Mouse (Mus musculus) urinary bladder, postnatal 36 days (tissue): ENCODE measurements at regions not wholly inside any gene's neighbourhood (a gene's known extent, or its start where the extent isn't known, plus 50 kb on each side); places are given as distances from the start of the nearest gene placed in this dataset.

Experiments
- DNase-seq, 2 experiments: peaks; one replicate each; pipeline ENCODE4 v3.0.0; 2022; ENCODE audit warnings: low spot score in 2 of 2, mixed read lengths in 1 of 2

DNA sequence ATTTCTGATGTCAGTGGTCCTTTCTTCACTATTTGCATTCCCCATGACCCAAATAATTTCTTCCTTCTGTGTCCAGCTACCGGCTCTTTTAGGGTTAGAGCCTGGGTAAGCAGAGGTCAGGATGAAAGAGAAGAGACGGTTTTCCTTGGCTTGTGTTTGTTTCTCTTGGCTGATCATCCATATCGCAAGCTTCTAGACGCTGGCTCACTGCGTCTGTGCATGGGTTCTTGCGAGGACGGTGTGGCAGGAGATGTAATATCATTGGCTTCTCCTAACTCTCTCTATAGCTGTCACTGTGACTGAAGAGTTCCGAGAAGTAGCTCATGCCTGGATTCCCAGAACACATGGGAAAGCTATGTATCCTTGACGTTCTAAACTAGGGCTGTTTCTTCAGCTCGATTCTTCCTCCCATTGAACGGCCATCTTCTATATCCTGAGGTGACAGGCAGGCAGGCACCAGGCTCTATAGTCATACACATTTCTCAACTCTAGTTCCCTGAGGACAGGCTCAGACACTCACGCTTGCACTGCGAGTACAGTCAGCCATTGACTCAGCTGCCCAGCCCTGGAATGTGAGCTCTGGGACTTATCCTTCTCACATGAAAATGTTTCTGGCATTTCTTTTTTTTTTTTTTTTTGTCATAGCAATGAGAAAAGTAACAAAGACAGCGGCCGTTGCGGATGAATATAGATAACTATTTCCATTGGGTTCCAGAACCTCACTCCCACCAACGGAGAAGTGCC is 85.0 kb downstream of the Bach1 start:
- DNase-seq = peak in 1 of 2 experiments; percentile 3

DNA sequence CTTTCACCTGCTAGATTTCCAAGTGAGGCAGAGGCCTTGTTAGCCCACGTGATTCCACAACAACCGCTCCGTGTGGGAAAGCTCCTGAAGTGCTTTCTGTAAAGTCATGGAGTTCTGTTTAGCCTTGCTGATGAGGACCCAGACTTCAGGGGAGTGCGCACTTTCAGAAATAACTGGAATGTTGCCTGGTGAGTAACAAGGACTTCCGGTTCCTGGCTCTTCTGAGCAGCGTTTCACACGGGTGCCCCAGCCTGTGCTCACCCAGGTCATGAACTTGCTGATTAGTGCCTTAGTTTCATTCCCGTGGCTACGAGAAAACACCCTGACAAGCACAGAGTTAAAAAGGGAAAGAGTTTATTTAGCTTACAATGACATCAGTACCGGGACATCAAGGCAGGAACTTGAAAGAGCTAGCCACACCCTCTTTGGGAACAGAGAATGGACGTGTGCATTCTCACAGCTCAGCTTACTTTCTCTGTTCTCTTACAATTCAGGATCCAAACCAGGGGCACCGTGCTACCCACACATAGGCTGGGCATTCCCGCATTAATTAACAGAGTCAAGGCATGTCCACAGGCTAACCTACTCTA is 85.8 kb downstream of the Bach1 start:
- DNase-seq = no peak

DNA sequence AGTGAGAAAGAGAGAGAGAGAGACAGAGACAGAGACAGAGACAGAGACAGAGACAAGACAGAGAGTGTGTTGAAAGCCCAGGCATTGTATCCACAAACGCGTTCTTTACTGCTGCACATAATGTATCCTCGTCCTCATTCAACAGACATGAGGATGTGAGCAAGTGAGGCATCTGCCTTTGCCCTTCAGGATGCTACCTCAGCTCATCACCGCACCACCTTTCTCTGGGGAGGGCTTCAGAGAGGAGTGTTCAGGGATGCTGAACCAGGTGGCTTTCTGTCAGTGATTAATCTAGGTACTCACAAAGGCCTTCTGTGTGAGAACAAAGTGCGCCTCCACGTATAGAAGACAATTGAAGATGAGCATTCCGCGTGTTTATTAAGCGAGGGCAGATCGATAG is 90.8 kb downstream of the Bach1 start:
- DNase-seq = no peak

DNA sequence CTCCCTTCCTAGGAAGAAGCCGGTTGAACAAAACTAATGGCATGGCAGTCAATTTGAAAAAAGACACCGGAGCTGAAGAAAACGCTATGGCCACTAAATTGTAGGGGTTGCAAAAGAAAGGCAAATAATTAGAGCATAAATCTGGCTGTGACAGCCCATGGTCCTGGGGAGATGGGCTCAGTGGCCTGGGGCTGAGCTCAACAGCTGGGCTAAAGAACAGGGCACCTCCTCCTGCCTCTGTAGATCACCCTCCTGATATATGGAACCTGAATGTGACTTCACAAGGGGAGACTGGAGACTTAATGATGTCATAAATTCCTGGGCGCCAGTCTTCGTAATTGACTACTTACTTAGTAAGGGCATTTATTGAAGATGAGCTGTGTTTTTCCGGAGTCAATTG is 91.2 kb downstream of the Bach1 start:
- no peak for DNase-seq

- peak in 1 of 2 experiments; percentile 25 for DNase-seq
Measured at GRCm38 (mm10) chr16:87796514-87797248, 97.9 kb downstream of the Bach1 start.

DNA sequence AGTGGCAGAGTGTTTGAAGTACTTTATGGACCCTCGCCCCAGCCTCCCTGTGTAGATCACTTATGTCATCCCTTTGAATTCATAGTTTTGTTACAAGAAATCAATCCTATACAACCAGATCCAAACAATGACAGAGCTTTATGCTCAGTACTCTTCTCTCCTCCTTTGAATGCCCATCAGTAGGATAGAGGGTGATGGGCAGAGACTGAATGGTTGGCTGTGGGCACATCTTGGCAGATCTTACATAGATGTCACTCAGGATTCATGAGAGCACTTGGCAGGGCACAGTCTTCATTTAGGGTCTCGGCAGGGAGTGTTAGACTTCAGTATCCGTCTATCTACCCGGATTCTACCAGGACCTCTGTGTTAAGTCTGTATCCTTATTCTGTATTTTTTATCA is 103.6 kb downstream of the Bach1 start:
- DNase-seq = no peak

GRCm38 (mm10) chr16:87817590-87817989 is 118.8 kb downstream of the Bach1 start:
- no peak for DNase-seq

- no peak for DNase-seq
Measured at GRCm38 (mm10) chr16:87834296-87834695, 135.6 kb downstream of the Bach1 start.

DNA sequence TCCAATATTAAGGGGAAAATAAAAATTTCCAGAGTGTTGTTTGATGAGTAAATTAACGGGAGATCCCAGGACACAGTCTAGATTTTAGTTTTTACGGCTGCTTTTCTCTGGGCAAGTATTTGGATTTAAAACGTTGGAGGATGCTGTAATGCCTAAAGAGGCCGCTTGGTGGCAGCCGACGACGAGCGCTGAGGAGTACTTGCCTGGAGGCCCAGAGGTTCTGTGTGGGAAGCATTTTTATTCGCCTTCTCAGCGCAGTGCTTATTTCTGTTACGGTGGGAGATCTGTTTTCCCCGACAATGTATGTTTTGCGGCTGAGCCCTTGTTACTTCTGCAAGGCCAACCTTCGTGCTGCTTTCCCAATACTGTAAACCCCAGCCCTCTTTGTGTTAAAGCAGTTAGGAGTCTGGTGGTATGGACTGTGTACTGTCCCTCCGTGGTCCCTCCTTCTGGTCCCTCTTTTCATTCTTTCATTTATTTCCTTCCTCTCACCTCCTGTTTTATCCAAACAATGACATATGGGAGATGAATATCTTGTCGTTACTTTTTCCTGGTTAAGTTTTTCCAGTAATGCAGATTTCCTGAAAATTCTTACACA is 142.3 kb downstream of the Bach1 start:
- DNase-seq = peak; percentile 44 to 67
